In genomic region chr16:30513050-30514024, GRCm38 (mm10) we compare ENCODE assay signal across 8 mouse cellular contexts. TPM values are rescaled to one million over a fixed set of nuclear protein-coding genes. Genes with fewer than 3 reads are reported as not detected.
DNase-seq lines count a peak whose midpoint lies in the region; ATAC-seq lines count a peak whose summit lies in the region.

No protein-coding gene starts in this region.

- no peak overlapping the region for H3K4me2 ChIP-seq in hindbrain, embryonic 13.5 days
- no peak overlapping the region for H3K4me2 ChIP-seq in hindbrain, embryonic 11.5 days (replicated peaks; ENCODE audit: low read depth, low read length)
- H3K4me2 ChIP-seq in stomach, embryonic 14.5 days (replicated peaks; ENCODE audit: low read depth, low read length) = no peak overlapping the region

- no peaks in the 10 kb centered on the region for H3K9me3 ChIP-seq in hindbrain, embryonic 13.5 days
- H3K9me3 ChIP-seq in hindbrain, embryonic 11.5 days (ENCODE audit: control insufficient read depth, low read length) = no peaks in the 10 kb centered on the region
- H3K9me3 ChIP-seq in stomach, embryonic 14.5 days (ENCODE audit: control insufficient read depth, low read depth, low read length) = no peaks in the 10 kb centered on the region

- intact Hi-C loops in heart, postnatal 14 days (cut with DNase I) = loop anchor here (5.0 kb wide), 1 partner anchor 251 kb away; no protein-coding TSS in a partner anchor

- WGBS in hindbrain, embryonic 13.5 days = 71% methylated on average over 20 of the region's 20 CpGs
- 81% methylated on average over 20 of the region's 20 CpGs for WGBS in hindbrain, embryonic 11.5 days
- 60% methylated on average over 20 of the region's 20 CpGs for WGBS in stomach, embryonic 14.5 days

- ATAC-seq in hindbrain, embryonic 13.5 days (ENCODE audit: low FRiP score) = no peak
- no peak for ATAC-seq in hindbrain, embryonic 11.5 days (ENCODE audit: low FRiP score)
- no peak for ATAC-seq in stomach, embryonic 14.5 days (ENCODE audit: insufficient number of reproducible peaks, insufficient read depth, low FRiP score, low read depth)

- no peak overlapping the region for H3K9ac ChIP-seq in hindbrain, embryonic 13.5 days
- H3K9ac ChIP-seq in hindbrain, embryonic 11.5 days (ENCODE audit: low read depth, low read length) = no peak overlapping the region
- H3K9ac ChIP-seq in stomach, embryonic 14.5 days (replicated peaks; ENCODE audit: low read depth, low read length) = no peak overlapping the region; the same call in 1 of the 2 replicates

- no peak for DNase-seq in hindbrain, embryonic 11.5 days (ENCODE audit: low spot score)
- peak; percentile 96 for DNase-seq in 3T3-L1 (ENCODE audit: low read depth, low spot score)
- DNase-seq in adrenal gland, adult 18-20 months (ENCODE audit: low spot score in 2 of 2) = peak; percentile 60 to 65
- DNase-seq in heart, postnatal 14 days = peak; percentile 43 to 61
- no peak for DNase-seq in thymus, postnatal 4 days
- DNase-seq in thymus, postnatal 0 days (ENCODE audit: low spot score) = no peak

- peaks cover 34% of the 10 kb centered on the region for H3K36me3 ChIP-seq in hindbrain, embryonic 13.5 days
- no peaks in the 10 kb centered on the region for H3K36me3 ChIP-seq in hindbrain, embryonic 11.5 days (ENCODE audit: control insufficient read depth, insufficient read depth, low read length)
- no peaks in the 10 kb centered on the region for H3K36me3 ChIP-seq in stomach, embryonic 14.5 days (ENCODE audit: control insufficient read depth, insufficient read depth, low read length)

- no peaks in the 10 kb centered on the region for H3K27me3 ChIP-seq in hindbrain, embryonic 13.5 days
- H3K27me3 ChIP-seq in hindbrain, embryonic 11.5 days (ENCODE audit: control insufficient read depth, insufficient read depth, low read length) = no peaks in the 10 kb centered on the region; the same call in 1 of the 2 replicates
- no peaks in the 10 kb centered on the region for H3K27me3 ChIP-seq in stomach, embryonic 14.5 days (ENCODE audit: control insufficient read depth, insufficient read depth, low read length)

- peaks cover 36% of the 10 kb centered on the region for H3K4me1 ChIP-seq in hindbrain, embryonic 13.5 days (replicated peaks)
- H3K4me1 ChIP-seq in hindbrain, embryonic 11.5 days (replicated peaks; ENCODE audit: control insufficient read depth, insufficient read depth, low read length) = no peaks in the 10 kb centered on the region
- peaks cover 30% of the 10 kb centered on the region for H3K4me1 ChIP-seq in stomach, embryonic 14.5 days (ENCODE audit: control insufficient read depth, insufficient read depth, low read length)

- H3K27ac ChIP-seq in hindbrain, embryonic 13.5 days = peak overlapping the region; percentile 9; the same call in 1 of the 2 replicates
- no peak overlapping the region for H3K27ac ChIP-seq in hindbrain, embryonic 11.5 days (ENCODE audit: low read depth, low read length)
- H3K27ac ChIP-seq in stomach, embryonic 14.5 days (ENCODE audit: low read length) = peak overlapping the region; percentile 23; the same call in 1 of the 2 replicates

- H3K4me3 ChIP-seq in hindbrain, embryonic 13.5 days = no peak overlapping the region
- H3K4me3 ChIP-seq in hindbrain, embryonic 11.5 days (ENCODE audit: low read depth, low read length) = no peak overlapping the region
- no peak overlapping the region for H3K4me3 ChIP-seq in stomach, embryonic 14.5 days (ENCODE audit: low read depth, low read length)

RNA-seq across cellular contexts. Expression of gene Tmem44, which starts 37.3 kb away (rescaled TPM):
- polyA plus RNA-seq in hindbrain, embryonic 13.5 days (2015; fragmentation: Nextera tagmentation; extraction: Ambion mirVana) = 73.7 and 82.8 TPM in 2 replicates
- polyA plus RNA-seq in hindbrain, embryonic 11.5 days (2014; fragmentation: Nextera tagmentation; extraction: Ambion mirVana) = 30.9 and 32.0 TPM in 2 replicates
- total RNA-seq in adrenal gland, adult 18-20 months (2021) = 1 to 10 TPM; 3.7 to 4.2 TPM
- 10 to 100 TPM; 12.9 to 13.9 TPM for total RNA-seq in heart, postnatal 14 days (2021)
- polyA plus RNA-seq in stomach, embryonic 14.5 days (2014; fragmentation: Nextera tagmentation; extraction: Ambion mirVana) = 15.2 and 16.0 TPM in 2 replicates
- 2.1 and 2.2 TPM in 2 replicates for polyA plus RNA-seq in thymus, postnatal 0 days (2015; fragmentation: Nextera tagmentation; extraction: Ambion mirVana)

Comparison
In these comparisons a context has a peak if more than half of its experiments do, and no peak if none do; other contexts are left out.
1. DNase-seq: peak in 3T3-L1 (single experiment), adrenal gland, adult 18-20 months (2 of 2) and heart, postnatal 14 days (2 of 2); none in hindbrain, embryonic 11.5 days (single experiment), thymus, postnatal 4 days (single experiment) and thymus, postnatal 0 days (single experiment).